Mouse (Mus musculus) neutrophil, adult 5-6 weeks (primary cell): Measurements from ENCODE around the gene Acot5. TPM values are rescaled to one million over a fixed set of nuclear protein-coding genes. Genes with fewer than 3 reads are reported as not detected.
"Not testable (repeated sequence)": the region's sequence is repeated elsewhere in the genome, so short reads cannot be mapped to it uniquely, and the experiment has no call there.

Experiments
- ATAC-seq: fragments of 151-379, 151-347 bp; 2 replicates; pipeline ENCODE4 v1.8.0; 2017; ENCODE audit warnings: mild to moderate bottlenecking, moderate TSS enrichment; ENCODE audit not compliant: insufficient number of reproducible peaks, poor library complexity, low FRiP score, severe bottlenecking; ENCODE audit errors: extremely low read depth
- total RNA-seq: library from RNA; stranded (forward); fragments of 200-1000 nt; gene quantifications from 2 replicates; pipeline ENCODE4 v1.2.3, GENCODE M21; 2017

Gene Acot5
- not detected in 2 replicates for total RNA-seq

- ATAC-seq, result no peak
Observed at GRCm38 (mm10) chr12:84068986-84069385, at the start of gene Acot5. TSS of gene Acot5 (plus strand) at chr12:84069325.

- ATAC-seq, result not testable (repeated sequence)
Observed at GRCm38 (mm10) chr12:84020528-84020927, 48.6 kb upstream of the Acot5 start.

DNA sequence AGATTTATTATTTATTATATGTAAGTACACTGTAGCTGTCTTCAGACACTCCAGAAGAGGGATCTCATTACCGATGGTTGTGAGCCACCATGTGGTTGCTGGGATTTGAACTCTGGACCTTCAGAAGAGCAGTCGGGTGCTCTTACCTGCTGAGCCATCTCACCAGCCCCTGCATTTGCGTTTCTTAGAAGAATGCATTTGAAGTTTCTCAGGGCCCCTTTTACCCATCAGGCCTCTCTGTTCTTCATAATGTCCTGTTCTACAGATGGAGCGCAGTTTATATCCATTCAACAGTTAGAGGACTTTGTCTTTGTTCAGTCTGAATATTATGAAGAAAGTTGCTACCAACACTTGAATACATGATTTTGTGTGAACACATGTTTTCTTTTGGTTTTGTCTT lies 46.9 kb upstream of the Acot5 start:
- ATAC-seq, result not testable (repeated sequence)

DNA sequence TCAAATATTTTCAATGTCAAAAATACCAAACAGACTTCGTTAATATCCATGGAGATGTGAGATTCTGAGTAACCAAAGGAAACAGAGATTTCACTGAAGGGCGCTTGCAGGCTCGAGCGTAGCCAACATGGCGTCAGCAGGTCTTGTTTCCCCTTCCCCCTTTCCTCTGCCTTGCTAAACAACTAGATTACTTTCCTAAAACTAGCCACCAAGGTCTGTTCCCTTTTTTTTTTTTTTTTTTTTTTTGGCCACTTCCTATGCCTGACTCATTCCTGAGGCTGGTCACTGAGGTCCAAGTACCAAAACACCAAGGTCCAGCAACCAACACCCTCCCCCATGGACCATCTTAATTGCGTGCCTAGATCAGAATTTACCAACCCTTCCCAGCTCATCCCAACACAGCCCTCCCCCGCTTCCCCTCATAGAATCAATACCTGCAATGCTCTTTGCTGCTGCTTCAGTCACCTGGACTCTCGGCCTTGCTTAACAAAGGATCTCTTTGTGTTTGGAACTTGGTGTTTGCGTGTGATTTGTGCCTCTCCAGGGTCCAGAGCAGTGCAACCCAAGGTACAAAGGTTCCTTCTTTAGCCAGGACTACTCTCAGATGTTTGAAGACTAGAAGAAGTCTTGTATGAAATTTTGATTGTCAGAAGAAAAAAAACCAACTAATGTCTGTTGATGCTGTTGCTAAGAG lies 45.9 kb upstream of the Acot5 start:
- ATAC-seq, result peak; percentile 65

- no peak for ATAC-seq
Observed at GRCm38 (mm10) chr12:84025888-84026287, 43.2 kb upstream of the Acot5 start.

- not testable (repeated sequence) for ATAC-seq
Observed at GRCm38 (mm10) chr12:84028328-84028727, 40.8 kb upstream of the Acot5 start.

DNA sequence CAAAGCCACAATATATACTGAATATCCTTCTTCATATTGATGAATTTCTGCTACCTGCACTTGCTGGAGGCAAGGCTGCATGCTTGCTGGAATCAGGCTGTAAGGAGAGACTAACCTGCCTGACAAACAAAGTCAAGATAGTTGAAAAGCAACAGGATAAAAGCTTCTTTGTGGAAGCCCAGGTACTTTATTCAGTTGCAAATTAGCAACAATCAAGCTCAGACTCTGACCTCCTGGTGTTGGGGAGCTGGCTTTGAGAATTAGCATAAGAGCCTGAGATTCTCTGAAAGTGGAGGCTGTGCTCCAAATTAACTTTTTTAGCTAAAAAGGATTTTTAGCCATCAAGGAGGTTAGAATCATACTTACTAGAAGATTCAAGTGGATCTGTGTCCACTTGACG lies 40.1 kb upstream of the Acot5 start:
- ATAC-seq, result not testable (repeated sequence)

- peak; percentile 96 for ATAC-seq
Observed at GRCm38 (mm10) chr12:84030659-84031332, 38.3 kb upstream of the Acot5 start.

- no peak for ATAC-seq
Observed at GRCm38 (mm10) chr12:84032854-84033253, 36.3 kb upstream of the Acot5 start.

GRCm38 (mm10) chr12:84033302-84033701 lies 35.8 kb upstream of the Acot5 start:
- ATAC-seq, result not testable (repeated sequence)

- ATAC-seq, result no peak
Observed at GRCm38 (mm10) chr12:84034108-84034507, 35.0 kb upstream of the Acot5 start.

- ATAC-seq, result not testable (repeated sequence)
Observed at GRCm38 (mm10) chr12:84038241-84038640, 30.9 kb upstream of the Acot5 start, which contains the start of gene Acot4. TSS of gene Acot4 (plus strand) at chr12:84038379.

GRCm38 (mm10) chr12:84038691-84039111 lies 30.4 kb upstream of the Acot5 start, which contains the start of gene Gm49366:
TSS of gene Gm49366 (plus strand) at chr12:84038935.
- ATAC-seq, result not testable (repeated sequence)

GRCm38 (mm10) chr12:84042248-84042647 lies 26.9 kb upstream of the Acot5 start:
- ATAC-seq, result no peak

DNA sequence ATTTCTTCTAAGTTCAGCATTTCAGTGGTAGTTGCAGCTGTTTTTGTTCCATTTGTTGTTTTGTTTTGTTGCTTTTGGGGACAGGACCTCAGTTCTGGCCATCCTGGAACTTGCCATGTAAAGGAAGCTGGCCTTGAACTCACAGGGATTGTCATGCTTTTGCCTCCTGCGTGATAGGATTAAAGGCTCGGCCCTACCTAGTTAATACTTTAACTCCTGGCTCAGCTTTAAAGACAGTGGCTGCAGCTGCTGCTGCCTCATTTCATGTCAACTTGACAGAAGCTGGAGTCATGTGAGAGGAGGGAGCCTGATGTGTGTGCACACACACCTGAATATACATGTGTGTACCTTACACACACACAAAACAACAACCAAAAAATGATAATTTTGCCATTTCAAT lies 25.1 kb upstream of the Acot5 start:
- ATAC-seq, result no peak

DNA sequence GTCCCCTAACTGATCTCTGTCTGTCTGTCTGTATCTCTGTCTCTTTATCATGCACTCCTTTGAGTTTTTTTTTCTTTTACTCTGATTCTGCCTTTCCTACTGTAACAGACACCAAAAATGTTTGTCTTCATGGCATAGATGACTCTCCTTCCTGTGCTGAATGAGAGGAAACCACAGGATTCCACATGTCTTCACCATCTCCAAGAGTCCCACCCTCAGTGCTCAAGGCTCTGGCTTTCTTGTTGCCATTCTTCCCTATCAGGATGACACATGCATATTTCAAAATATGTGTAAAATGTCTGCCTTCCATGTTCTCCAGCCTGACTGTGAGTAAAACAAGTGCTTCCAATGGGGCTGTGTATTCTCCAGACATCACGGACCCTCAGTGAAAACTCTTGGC lies 22.2 kb upstream of the Acot5 start:
- ATAC-seq, result no peak

- ATAC-seq, result not testable (repeated sequence)
Observed at GRCm38 (mm10) chr12:84050744-84051143, 18.4 kb upstream of the Acot5 start.

- ATAC-seq, result no peak
Observed at GRCm38 (mm10) chr12:84051937-84052474, 17.1 kb upstream of the Acot5 start, which contains the start of gene Acot3. TSS of gene Acot3 (plus strand) at chr12:84052144.

- no peak for ATAC-seq
Observed at GRCm38 (mm10) chr12:84052609-84053008, 16.5 kb upstream of the Acot5 start.

DNA sequence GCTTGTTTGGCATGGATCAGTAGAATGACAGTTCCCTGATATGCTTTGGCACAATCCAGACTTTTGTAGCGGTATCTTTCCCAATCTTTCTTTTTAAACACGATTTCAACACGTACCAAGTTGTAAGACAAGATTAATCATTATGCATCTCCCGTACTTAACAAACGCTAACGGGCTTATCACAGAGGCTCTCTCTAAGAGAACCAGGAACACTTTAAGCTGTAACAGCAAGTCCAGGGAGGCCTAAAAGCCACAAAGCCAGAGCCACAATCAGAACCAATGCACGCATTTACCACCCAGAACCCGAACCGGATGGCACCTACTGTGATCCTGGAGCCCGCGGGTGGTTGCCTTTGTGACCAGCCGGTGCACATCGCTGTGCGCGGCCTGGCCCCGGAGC lies 16.0 kb upstream of the Acot5 start:
- ATAC-seq, result no peak
